Mouse (Mus musculus): ENCODE measurements around the gene Pycr1.
A peak's percentile ranks its signal among the peaks of the same experiment; 100 is the strongest.
"Not testable (repeated sequence)": the region's sequence is repeated elsewhere in the genome, so short reads cannot be mapped to it uniquely, and the experiment has no call there.

Pycr1 gene

GRCm38 (mm10) chr11:120643601-120643987, at the start of gene Pycr1:
TSS of gene Pycr1 (minus strand) at chr11:120643769.
- DNase-seq, result peak; percentile 94 to 95

DNA sequence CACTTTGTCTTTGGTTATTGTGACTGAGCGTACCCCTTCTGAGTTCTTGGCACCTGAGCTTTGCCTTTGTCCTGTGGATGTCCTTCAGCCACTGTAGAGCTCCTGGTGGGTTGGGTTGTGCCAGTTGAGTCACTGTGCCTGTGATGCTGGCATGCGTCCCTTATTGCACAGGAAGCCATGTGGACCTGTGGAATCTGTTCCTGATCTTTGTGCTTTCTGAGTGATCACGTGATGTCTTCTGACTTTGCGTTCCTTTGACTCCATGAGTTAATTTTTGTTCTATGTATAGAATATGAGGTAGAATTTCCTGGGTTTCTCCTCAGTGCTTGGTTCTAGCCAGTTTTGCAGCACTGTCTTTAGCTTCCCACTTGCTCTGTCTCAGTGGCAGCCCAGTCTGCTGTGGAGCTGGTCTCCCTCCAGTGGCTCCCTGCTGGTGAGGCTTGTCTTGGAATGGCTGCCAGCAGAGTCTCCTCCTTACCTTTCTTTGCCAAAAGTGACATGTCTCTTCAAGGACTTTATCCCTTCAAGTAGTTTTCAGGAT, 49.0 kb upstream of the Pycr1 start:
- DNase-seq, result no peak

DNA sequence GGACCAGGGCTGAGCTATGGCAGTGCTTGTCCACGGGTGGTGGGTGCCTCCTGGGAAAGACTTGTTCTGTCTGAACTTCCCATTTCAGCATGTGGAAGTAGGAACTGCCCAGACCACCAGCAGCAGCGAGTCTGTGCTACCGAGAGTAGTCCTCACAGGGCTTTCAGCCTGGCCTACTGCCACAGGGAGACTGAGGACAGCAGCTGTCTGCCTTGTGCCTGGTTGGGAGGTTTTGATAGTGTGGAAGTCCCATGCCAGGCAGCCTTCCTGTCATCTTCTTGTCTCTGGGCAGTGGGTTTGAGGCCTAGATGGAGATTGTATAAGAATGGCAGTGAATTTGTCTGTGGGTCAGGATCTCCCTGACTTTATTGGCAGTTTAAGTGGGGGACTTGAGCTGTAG, 45.8 kb upstream of the Pycr1 start:
- no peak for DNase-seq

DNA sequence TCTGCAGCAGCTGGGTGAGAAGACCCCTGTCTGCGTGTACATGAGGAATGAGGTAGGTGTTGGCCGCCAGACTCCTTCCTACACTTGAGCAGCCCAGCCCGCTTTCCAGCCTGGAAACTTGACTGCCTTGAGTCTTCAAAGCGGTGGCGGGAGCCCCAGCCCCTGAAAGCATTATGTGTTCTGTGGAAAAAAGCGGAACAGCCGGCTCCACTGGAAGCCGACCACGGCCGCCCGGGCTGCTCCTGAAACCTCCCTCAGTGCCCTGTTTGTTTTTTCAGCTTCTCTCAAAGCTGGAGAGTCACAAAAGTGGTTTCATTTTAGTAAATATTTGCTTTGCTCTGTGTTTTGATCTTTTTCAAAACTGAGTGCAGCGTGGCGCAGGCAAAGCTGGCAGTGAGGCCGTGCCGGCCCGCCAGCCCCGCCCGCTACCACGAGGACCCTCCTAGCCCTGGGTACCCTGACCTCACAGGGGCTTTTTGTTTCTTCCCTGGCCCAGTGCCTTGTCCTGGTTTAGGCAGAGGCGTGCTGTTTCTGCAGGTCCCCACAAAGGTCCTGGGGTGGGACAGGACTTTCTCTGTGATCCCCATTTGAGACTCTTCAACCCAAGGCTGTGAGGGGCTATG, 43.2 kb upstream of the Pycr1 start:
- peak; percentile 67 to 89 for DNase-seq

- peak; percentile 40 to 77 for DNase-seq
Measured at GRCm38 (mm10) chr11:120684660-120685059, 41.1 kb upstream of the Pycr1 start.

DNA sequence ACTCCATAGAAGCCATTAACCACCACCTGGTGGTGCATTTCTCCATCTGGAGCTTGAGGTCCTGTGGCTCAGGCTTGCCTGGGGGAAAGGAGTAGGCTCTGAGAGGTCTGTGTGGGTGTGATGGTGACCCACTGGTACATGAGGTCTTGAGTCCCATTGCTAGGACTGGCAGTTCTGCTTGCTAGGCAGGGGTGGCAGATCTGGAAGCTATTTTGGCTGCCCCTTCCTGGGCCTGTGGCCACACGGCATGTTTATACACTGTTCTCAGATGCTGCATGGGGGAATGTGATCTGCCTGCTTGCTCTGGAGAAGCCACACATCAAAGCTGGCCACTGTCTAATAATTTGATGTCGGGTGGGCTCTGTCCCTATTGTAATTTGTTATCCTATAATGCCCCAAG, 40.5 kb upstream of the Pycr1 start:
- no peak for DNase-seq

DNA sequence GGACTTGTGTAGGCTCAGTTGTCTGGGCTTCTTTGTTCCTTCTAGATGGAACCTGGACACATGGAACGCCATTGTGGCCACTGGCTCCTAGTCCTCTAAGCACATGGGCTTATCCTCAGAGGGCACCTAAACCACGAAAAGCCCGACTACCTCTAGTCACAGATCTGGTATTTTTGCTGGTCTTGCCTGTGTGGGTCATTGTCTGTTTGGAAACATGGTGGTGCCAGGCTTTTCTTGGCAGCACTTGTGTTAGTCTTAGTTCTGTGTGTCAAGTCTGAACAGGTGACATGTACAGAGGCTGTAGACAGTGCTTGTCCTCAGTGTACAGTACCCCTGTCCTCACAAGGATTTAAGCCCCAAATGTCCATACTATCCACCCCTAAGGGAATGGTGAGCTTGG, 40.0 kb upstream of the Pycr1 start:
- no peak for DNase-seq

GRCm38 (mm10) chr11:120682683-120683082, 39.1 kb upstream of the Pycr1 start:
- DNase-seq, result no peak

DNA sequence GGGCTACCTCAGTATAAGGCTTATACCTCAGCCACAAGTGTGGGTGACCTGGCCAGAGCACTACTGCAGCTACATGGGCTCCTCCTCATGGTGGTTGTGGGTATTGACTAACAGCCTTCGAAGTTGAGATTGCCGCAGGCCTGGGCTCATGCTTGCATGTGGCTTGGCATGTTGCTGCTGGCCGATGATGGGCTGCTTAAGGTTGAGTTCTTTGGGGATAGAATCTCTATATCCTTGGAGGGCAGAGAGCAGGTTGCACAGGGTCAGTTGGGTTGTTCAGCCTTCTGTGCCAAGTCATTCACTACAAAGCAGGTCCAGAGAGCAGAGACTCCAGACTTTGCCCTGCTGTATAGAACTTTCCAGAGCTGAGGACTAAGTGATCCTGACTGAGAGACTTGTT, 36.3 kb upstream of the Pycr1 start:
- peak in 1 of 2 experiments; percentile 43 for DNase-seq

DNA sequence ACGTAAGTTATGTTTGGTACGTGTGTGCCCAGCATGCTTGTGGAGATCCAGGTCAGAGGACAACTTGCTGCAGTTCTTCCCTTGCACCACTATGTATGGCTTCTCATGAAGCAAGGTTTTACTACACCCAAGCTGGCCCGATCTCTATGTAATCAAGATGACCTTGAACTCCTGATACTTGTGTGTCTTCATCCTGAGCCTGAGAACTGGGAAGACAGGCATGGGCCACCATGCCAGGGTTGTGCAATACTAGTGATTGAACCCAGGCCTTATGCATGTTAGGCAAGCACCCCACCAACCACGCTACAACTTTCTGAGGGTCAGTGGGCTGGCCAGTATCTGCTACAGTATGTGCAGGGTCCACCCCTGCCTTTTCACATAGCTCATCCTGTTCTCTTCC, 33.4 kb upstream of the Pycr1 start:
- DNase-seq, result no peak

DNA sequence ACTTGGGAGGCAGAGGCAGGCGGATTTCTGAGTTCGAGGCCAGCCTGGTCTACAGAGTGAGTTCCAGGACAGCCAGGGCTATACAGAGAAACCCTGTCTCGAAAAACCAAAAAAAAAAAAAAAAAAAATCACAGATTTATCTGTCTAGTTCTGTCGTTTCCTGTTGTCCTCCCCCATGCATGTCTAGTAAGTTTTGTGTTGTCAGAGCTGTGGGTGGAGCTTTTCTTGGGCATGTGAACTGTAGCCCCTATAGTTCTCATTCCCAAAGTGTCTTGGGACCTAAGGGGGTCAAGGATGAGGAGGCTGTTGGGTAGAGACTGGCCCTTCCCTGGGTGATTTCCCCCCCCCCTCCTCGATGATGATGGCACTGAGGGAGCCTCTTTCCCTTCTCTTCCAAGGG, 32.3 kb upstream of the Pycr1 start:
- not testable (repeated sequence) for DNase-seq

DNA sequence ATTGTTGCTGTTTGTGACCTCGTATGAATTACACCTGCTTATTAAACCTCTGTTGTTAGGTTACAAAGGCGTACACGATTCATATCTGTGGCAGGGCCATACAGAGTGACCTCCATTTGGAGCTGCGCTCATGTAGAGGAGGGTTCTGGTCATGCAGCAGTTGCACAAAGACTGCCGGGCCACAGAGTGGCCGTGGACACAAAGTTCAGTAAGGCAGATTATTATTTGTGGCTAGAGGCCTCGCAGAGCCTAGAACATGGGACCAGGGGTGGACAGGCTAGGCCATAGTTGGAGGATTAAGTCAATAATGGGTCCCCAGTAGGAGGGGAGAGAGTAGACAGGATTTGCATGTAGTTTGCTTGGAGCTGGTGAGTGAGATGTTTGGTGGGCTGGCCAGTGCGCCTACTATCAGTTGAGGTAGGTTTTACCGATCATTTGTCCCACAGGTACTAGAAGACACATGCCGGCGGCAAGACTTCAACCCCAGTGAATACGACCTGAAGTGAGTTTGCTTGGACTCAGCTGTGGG, 30.1 kb upstream of the Pycr1 start:
- DNase-seq, result no peak

DNA sequence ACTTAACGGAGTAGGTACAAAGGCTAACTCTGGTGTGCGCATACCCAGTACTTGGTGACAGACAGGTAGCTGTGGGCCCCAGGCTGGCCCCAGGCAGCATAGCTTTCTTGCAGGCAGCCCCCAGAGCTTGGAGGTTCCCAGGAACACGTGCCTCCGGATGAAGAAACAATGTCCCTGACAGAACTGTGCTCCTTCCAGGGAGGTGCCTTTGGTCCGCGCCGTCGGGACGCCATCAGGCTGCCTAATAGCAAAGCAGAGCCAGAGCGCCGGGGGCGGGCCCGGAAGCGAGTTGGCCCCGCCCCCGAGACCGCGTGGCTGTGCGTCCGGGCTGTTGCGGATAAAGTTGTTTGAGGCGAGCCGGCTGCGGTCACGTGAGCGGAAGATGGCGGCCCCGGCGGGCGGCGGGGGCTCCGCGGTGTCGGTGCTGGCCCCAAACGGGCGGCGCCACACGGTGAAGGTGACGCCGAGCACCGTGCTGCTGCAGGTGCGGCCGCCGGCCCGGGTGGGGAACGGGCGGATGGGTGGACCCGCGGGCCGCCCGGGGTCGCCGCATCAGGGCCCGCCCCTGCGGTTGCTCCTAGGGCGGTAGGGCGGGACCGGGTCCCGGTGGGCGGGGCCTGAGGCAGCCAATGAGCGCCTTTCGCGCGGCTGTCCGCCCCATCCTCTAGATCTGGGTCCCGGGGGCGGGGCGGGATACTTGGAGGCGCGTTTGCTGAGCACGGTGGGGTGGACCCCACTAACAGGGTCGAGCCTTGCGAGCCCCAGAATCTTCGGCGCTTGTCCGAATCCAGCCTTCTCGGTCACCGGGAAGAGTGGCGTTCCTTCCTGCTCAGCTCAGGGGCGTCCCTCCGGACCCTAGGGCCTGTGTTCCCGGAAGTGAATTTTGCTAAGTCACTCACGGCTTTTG, 29.4 kb upstream of the Pycr1 start, which contains the start of gene Aspscr1:
Gene Aspscr1, plus strand, starts transcription at position 287 of the 907 bp plus-strand sequence.
- DNase-seq, result peak; percentile 97

- peak in 1 of 2 experiments; percentile 63 for DNase-seq
Measured at GRCm38 (mm10) chr11:120666617-120667016, 23.0 kb upstream of the Pycr1 start.

GRCm38 (mm10) chr11:120665406-120665805, 21.8 kb upstream of the Pycr1 start:
- DNase-seq, result peak; percentile 65 to 90

DNA sequence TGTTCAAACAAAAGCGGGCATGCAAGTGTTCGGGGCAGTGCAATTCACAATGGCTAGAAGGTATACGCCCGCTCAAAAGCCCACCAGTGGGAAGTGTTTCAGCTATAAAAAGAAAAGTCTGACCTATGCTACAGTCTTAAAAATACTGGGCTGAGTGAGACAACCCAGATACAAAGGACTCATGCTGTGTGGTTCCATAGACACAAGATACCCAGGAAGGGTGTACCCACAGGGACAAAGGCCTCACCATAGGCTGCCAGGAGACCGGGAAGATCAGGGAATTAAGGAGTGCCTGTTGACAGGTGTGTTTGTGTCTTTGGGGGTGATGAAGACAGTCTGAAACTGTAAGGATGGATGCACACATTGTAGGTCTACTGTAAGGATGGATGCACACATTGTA, 20.1 kb upstream of the Pycr1 start:
- no peak for DNase-seq

- no peak for DNase-seq
Measured at GRCm38 (mm10) chr11:120662759-120663158, 19.2 kb upstream of the Pycr1 start.

GRCm38 (mm10) chr11:120661076-120661460, 17.5 kb upstream of the Pycr1 start, which contains the start of gene Notum:
TSS of gene Notum (minus strand) at chr11:120661175.
- peak in 1 of 2 experiments; percentile 43 for DNase-seq

DNA sequence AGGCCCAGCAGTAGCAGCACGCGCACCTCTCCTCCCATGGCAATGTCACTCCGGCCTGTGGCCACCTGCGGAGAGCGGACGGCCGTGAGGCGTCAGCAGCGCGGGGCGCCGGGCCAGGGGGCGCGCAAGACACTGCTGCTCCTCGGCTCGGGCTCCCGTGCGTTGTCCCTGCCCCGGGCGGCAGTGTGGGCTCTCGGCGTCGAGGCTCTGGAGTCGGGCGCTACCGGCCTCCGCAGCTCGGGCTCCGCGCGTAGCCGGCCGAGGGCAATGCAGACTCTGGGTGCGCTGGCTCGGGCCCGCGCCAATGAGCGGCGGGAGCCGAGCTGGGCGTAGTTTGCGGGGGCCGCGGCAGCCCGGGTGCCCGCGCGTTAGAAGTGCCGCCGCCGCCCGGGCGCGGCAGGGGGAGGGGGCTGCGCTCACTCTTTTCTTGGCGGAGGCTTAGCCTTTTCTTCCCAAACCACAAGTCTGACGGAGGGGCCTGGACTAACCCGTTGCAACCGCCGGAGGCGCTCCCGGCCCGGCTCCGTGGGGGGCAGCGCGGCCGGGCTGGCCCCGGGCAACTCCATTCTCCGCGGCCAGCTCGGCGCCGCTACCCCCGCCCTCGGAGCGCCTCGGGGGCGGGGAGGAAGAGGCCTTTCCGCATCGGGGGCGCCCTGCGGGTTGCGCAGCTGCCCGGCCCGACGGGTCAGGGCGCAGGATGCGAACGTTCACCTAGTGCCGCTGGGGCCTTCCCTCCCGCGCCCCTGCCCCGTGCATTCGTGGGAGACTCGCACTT, 16.9 kb upstream of the Pycr1 start:
- DNase-seq, result peak; percentile 70 to 82

GRCm38 (mm10) chr11:120659509-120660300, 16.1 kb upstream of the Pycr1 start:
- DNase-seq, result peak; percentile 22 to 46

- peak; percentile 88 to 90 for DNase-seq
Measured at GRCm38 (mm10) chr11:120658876-120659410, 15.4 kb upstream of the Pycr1 start.

GRCm38 (mm10) chr11:120657301-120657700, 13.7 kb upstream of the Pycr1 start:
- no peak for DNase-seq

Data from lung, postnatal 4 days (tissue).